Mouse (Mus musculus) hindbrain, postnatal 0 days (tissue): Measurements from ENCODE around the gene Oasl1. TPM values are rescaled to one million over a fixed set of nuclear protein-coding genes. Genes with fewer than 3 reads are reported as not detected.
"Not testable (repeated sequence)": the region's sequence is repeated elsewhere in the genome, so short reads cannot be mapped to it uniquely, and the experiment has no call there.

Experiments
- ATAC-seq: fragments of 200-750 bp; cut with Nextera tagmentation; 2 replicates; pipeline ENCODE4 v1.8.0; 2017; ENCODE audit warnings: mild to moderate bottlenecking, moderate TSS enrichment, moderate library complexity
- DNase-seq: peaks from one replicate; pipeline ENCODE4 v3.0.0-alpha.2; 2015; ENCODE audit warnings: low spot score
- H3K27ac ChIP-seq: fragments of 300-500 bp; sonication (generic); 2 replicates; pipeline ENCODE4 v1.5.1; 2014; ENCODE audit warnings: mild to moderate bottlenecking
- H3K27me3 ChIP-seq: fragments of 300-500 bp; sonication (generic); 2 replicates; pipeline ENCODE4 v1.6.1; 2014; ENCODE audit warnings: low read length, mixed read lengths; ENCODE audit not compliant: insufficient read depth
- H3K36me3 ChIP-seq: fragments of 300-500 bp; sonication (generic); 2 replicates; pipeline ENCODE4 v1.6.1; 2014; ENCODE audit warnings: low read length, mixed read lengths; ENCODE audit not compliant: insufficient read depth
- H3K4me1 ChIP-seq: fragments of 300-500 bp; sonication (generic); 2 replicates; pipeline ENCODE4 v1.6.1; 2014; ENCODE audit warnings: antibody characterized with exemption, low read length, mixed read lengths; ENCODE audit not compliant: insufficient read depth
- H3K4me2 ChIP-seq: fragments of 300-500 bp; sonication (generic); 2 replicates; pipeline ENCODE4 v1.6.1; 2014; ENCODE audit warnings: low read depth, mild to moderate bottlenecking, low read length, moderate library complexity, mixed read lengths
- H3K4me3 ChIP-seq: fragments of 300-500 bp; sonication (generic); 2 replicates; pipeline ENCODE4 v1.5.1; 2014; ENCODE audit warnings: low read length
- H3K9ac ChIP-seq: fragments of 300-500 bp; sonication (generic); replicated peaks from 2 replicates; pipeline ENCODE4 v1.6.1; 2014; ENCODE audit warnings: mild to moderate bottlenecking, low read length, moderate library complexity, mixed read lengths
- H3K9me3 ChIP-seq: fragments of 300-500 bp; sonication (generic); 2 replicates; pipeline ENCODE4 v1.6.1; 2016; ENCODE audit warnings: low read length, mixed read lengths
- CTCF ChIP-seq: IDR thresholded peaks from 2 replicates; pipeline ENCODE4 v1.5.1; 2016; ENCODE audit warnings: antibody characterized with exemption, control low read depth, low read depth
- WGBS: fragments of 180-500 bp; shearing (Covaris S2); extraction: QIAGEN DNeasy Blood & Tissue Kit; methylation state at CpG from one replicate; pipeline ENCODE4 v1.1.7; 2014; 5-methylcytosine and 5-hydroxymethylcytosine counted together
- polyA plus RNA-seq: library from polyadenylated mRNA; unstranded; fragments of >200 nt; fragmentation: Nextera tagmentation; extraction: Ambion mirVana; gene quantifications from 2 replicates; pipeline ENCODE4 v1.2.1, GENCODE M21; 2015
- total RNA-seq: library from RNA; depleted of rRNA; stranded (reverse); fragments of >200 nt; gene quantifications from 2 replicates; pipeline ENCODE4 v1.2.3, GENCODE M21; 2014

Gene Oasl1
- total and polyA plus RNA-seq, 2 experiments from 2014 or later: 0.25 to 0.63 TPM

GRCm38 (mm10) chr5:114908598-114909305 lies 14.3 kb upstream of the Oasl1 start:
- WGBS: 52% methylated on average over 13 of the region's 13 CpGs
- Histone ChIP-seq H3K36me3 (no peaks in the 10 kb centered on the region), H3K4me2 (0 out of 2 replicates have a peak overlapping the region, but pooled peaks have one; percentile 0), H3K9ac (no peak overlapping the region), H3K4me1 (no peaks in the 10 kb centered on the region), H3K4me3 (no peak overlapping the region), H3K27ac (no peak overlapping the region), H3K27me3 (no peaks in the 10 kb centered on the region), H3K9me3 (no peaks in the 10 kb centered on the region)
- no peak for ATAC-seq
- TF ChIP-seq CTCF: no peak
- DNase-seq: no peak

- Histone ChIP-seq H3K36me3 (no peaks in the 10 kb centered on the region), H3K27ac (no peak overlapping the region), H3K4me3 (no peak overlapping the region), H3K9ac (no peak overlapping the region), H3K27me3 (no peaks in the 10 kb centered on the region), H3K9me3 (no peaks in the 10 kb centered on the region), H3K4me2 (no peak overlapping the region), H3K4me1 (no peaks in the 10 kb centered on the region)
- WGBS: 77% methylated on average over 4 of the region's 4 CpGs
- DNase-seq: no peak
- ATAC-seq: no peak
- TF ChIP-seq CTCF: no peak
These were observed 9.4 kb upstream of the Oasl1 start for GRCm38 (mm10) chr5:114913686-114914085.

DNA sequence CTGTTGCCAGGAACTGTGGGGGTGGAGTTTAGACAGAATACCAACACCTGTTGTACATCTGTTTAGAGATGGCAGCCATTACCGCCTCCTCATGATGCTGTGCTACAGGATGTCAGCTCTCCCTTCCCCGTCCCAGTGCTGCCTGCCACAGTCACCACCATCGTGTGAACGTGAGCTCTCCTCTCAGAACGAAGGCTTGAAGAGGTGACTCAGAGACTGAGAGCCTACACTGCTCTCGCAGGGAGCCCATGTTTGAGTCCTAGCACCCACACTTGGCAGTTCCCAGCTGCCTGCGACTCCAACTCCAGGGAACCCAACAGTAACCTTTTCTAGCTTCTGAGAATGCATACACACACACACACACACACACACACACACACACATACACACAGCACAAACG lies 8.2 kb upstream of the Oasl1 start:
- Histone ChIP-seq H3K4me3 (no peak overlapping the region), H3K4me2 (no peak overlapping the region), H3K27me3 (no peaks in the 10 kb centered on the region), H3K27ac (no peak overlapping the region), H3K9me3 (no peaks in the 10 kb centered on the region), H3K36me3 (no peaks in the 10 kb centered on the region), H3K9ac (no peak overlapping the region), H3K4me1 (no peaks in the 10 kb centered on the region)
- no peak for ATAC-seq
- 77% methylated on average over 8 of the region's 8 CpGs for WGBS
- TF ChIP-seq CTCF: no peak
- DNase-seq: no peak

GRCm38 (mm10) chr5:114915854-114916253 lies 7.2 kb upstream of the Oasl1 start:
- H3K36me3 ChIP-seq: no peaks in the 10 kb centered on the region
- no peak overlapping the region for H3K27ac ChIP-seq
- no peaks in the 10 kb centered on the region for H3K4me1 ChIP-seq
- H3K4me2 ChIP-seq: no peak overlapping the region
- no peaks in the 10 kb centered on the region for H3K27me3 ChIP-seq
- H3K4me3 ChIP-seq: no peak overlapping the region
- DNase-seq (no peak), ATAC-seq (no peak)
- no peaks in the 10 kb centered on the region for H3K9me3 ChIP-seq
- TF ChIP-seq CTCF: no peak
- no peak overlapping the region for H3K9ac ChIP-seq
- 71% methylated on average over 5 of the region's 5 CpGs for WGBS

DNA sequence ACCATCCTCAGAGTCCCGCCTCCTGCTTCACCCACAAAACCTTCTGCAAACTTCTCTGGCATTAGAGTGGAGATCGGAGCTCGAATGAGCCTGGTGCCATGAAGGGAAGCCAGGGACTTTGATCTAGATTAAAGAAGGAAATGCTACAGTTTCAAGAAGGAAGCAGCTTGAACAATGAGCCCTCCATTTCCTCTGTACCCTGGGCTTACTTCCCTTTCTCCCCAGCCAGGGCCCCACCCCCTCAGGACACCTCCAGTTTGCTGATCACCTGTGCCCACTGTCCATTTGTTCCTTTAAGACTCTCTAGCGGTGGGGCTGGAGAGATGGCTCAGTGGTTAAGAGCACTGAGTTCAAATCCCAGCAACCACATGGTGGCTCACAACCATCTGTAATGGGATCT lies 6.3 kb upstream of the Oasl1 start:
- Histone ChIP-seq H3K36me3 (no peaks in the 10 kb centered on the region), H3K4me1 (no peaks in the 10 kb centered on the region), H3K9me3 (no peaks in the 10 kb centered on the region), H3K27me3 (no peaks in the 10 kb centered on the region), H3K9ac (no peak overlapping the region), H3K27ac (no peak overlapping the region), H3K4me2 (no peak overlapping the region), H3K4me3 (no peak overlapping the region)
- ATAC-seq: no peak
- DNase-seq: no peak
- no peak for TF ChIP-seq CTCF
- WGBS: 76% methylated on average over 4 of the region's 4 CpGs

DNA sequence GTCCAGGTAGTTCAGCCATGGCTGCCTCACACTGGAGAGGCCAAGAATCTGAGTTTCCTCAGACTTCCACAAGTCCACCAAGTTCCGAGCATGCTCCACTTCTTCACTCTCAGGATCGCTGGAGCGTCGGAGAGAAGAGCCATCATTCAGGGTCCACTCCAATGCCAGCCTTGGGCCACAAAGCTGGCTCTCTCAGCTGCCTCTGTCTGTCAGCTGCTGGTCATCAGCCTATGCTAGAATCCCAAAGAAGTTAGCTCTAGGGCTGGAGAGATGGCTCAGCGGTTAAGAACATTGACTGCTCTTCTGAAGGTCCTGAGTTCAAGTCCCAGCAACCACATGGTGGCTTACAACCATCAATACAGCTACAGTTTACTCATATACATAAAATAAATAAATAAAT lies 5.7 kb upstream of the Oasl1 start:
- not testable (repeated sequence) for H3K9ac ChIP-seq, H3K27me3 ChIP-seq, H3K36me3 ChIP-seq, H3K4me1 ChIP-seq, H3K9me3 ChIP-seq, DNase-seq, H3K4me2 ChIP-seq, H3K4me3 ChIP-seq, H3K27ac ChIP-seq, ATAC-seq
- 97% methylated on average over 5 of the region's 5 CpGs for WGBS

- Histone ChIP-seq H3K36me3 (no peaks in the 10 kb centered on the region), H3K9me3 (no peaks in the 10 kb centered on the region), H3K4me3 (no peak overlapping the region), H3K9ac (no peak overlapping the region), H3K27ac (no peak overlapping the region), H3K27me3 (no peaks in the 10 kb centered on the region), H3K4me2 (no peak overlapping the region), H3K4me1 (no peaks in the 10 kb centered on the region)
- TF ChIP-seq CTCF: no peak
- DNase-seq (no peak), ATAC-seq (no peak)
- 78% methylated on average over 19 of the region's 19 CpGs for WGBS
These were observed 1.3 kb upstream of the Oasl1 start for GRCm38 (mm10) chr5:114921551-114922365.
